Mouse (Mus musculus): ENCODE results near the gene Camkmt. TPM values are rescaled to one million over a fixed set of nuclear protein-coding genes. Genes with fewer than 3 reads are reported as not detected.

Camkmt gene
- polyA plus RNA-seq, 2 experiments: 4.2 to 11.0 TPM

DNA sequence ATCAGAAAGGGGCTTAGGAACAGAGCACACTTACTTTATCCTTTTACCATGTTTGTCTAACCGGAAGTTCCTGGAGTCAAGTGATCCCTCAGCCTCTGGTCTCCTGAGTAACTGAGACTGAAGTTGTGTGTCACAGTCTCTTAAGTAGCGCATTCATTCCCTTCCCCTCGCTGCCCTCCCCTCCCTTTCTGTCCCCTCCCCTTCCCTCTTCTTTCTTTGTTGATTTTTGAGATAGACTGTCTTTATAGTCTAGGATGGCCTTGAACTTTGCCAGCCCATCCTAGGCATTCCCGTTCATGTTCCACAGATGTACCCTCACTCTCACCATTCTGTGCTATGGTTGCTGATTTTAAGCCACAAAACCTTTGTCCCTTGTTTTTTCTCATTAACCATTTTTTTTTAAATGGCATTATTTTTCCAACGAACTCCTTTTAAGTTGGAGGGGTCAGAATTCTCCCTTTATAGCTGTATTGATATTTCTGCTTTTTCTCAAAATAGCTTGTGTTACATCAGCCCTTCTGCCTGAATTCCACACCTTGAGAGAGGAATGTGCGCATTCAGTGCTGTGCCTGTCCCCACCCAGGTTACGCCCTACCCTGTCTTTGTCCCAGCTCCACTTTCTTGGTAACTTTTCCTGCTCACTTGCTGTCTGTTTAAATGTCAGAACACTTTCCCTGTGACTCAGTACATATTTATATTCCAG lies 72.4 kb downstream of the Camkmt start:
- no peak for ATAC-seq (ENCODE audit: low FRiP score, low read depth)
- H3K4me3 ChIP-seq (replicated peaks; ENCODE audit: low read length): no peak overlapping the region

DNA sequence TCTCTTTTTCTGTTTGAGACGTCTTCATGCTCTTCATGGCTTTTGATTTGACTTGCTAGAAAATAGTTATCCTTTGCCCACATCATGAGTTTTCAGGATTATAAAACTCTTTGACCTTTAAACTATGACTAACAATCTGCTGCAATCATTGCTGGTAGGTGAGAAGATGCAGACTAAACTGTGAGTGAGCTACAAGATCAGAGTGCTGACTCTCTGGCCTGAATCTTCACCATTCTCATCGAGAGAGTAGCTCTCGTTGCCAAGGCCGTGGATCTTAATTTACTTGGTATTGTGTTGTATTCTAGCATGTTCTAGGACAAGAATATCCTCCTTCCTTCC lies 72.9 kb downstream of the Camkmt start:
- Histone ChIP-seq H3K4me3 (replicated peaks; ENCODE audit: low read length) (no peak overlapping the region), H3K27me3 (ENCODE audit: control insufficient read depth, insufficient read depth, low read length) (no peaks in the 10 kb centered on the region), H3K9me3 (ENCODE audit: control insufficient read depth, low read length) (no peaks in the 10 kb centered on the region), H3K36me3 (ENCODE audit: control insufficient read depth, insufficient read depth, low read length) (no peaks in the 10 kb centered on the region), H3K9ac (ENCODE audit: low read depth, low read length, severe bottlenecking) (no peak overlapping the region), H3K27ac (replicated peaks; ENCODE audit: low read depth, low read length) (no peak overlapping the region), H3K4me2 (replicated peaks; ENCODE audit: low read depth, low read length, severe bottlenecking) (no peak overlapping the region), H3K4me1 (ENCODE audit: control insufficient read depth, insufficient read depth, low read length) (no peaks in the 10 kb centered on the region)
- DNase-seq (ENCODE audit: low spot score) (no peak), ATAC-seq (ENCODE audit: low FRiP score, low read depth) (no peak)
- WGBS: 85% methylated on average over 4 of the region's 4 CpGs
- TF ChIP-seq POLR2A (IDR thresholded peaks at IDR 0.05; ENCODE audit: borderline replicate concordance, extremely low read depth, insufficient read depth, insufficient read length): no peak

More for the DNA sequence above, 72.4 kb downstream of the Camkmt start:
- H3K9me3 ChIP-seq (ENCODE audit: control insufficient read depth, low read length): no peaks in the 10 kb centered on the region
- no peak for TF ChIP-seq POLR2A (IDR thresholded peaks at IDR 0.05; ENCODE audit: borderline replicate concordance, extremely low read depth, insufficient read depth, insufficient read length)
- WGBS: 80% methylated on average over 7 of the region's 7 CpGs
- H3K4me2 ChIP-seq (replicated peaks; ENCODE audit: low read depth, low read length, severe bottlenecking): no peak overlapping the region
- H3K36me3 ChIP-seq (ENCODE audit: control insufficient read depth, insufficient read depth, low read length): no peaks in the 10 kb centered on the region
- no peak overlapping the region for H3K9ac ChIP-seq (ENCODE audit: low read depth, low read length, severe bottlenecking)
- no peak overlapping the region for H3K27ac ChIP-seq (replicated peaks; ENCODE audit: low read depth, low read length)
- H3K4me1 ChIP-seq (ENCODE audit: control insufficient read depth, insufficient read depth, low read length): no peaks in the 10 kb centered on the region
- no peak for DNase-seq (ENCODE audit: low spot score)
- H3K27me3 ChIP-seq (ENCODE audit: control insufficient read depth, insufficient read depth, low read length): no peaks in the 10 kb centered on the region

DNA sequence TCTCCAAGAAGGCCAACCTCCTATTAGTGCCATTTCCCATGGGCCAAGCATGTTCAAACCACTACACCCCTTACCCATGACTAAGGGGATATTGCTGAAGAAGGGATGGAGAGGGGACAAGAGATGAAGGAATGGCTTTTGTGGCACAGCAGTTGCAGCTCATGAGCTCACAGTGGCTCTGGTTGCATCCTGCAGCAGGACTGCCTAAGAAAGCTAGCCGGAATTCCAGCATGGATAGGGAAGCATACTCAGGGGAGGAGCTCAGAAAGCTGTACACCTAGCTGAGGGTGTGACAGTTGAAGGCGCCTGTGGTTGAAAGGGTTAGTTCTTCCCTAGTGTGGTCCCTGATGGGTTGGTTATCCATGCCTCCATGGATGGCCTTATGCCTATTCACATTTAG lies 78.4 kb downstream of the Camkmt start:
- Histone ChIP-seq H3K9me3 (ENCODE audit: control insufficient read depth, low read length) (no peaks in the 10 kb centered on the region), H3K4me3 (replicated peaks; ENCODE audit: low read length) (no peak overlapping the region), H3K27me3 (ENCODE audit: control insufficient read depth, insufficient read depth, low read length) (no peaks in the 10 kb centered on the region), H3K4me1 (ENCODE audit: control insufficient read depth, insufficient read depth, low read length) (no peaks in the 10 kb centered on the region), H3K4me2 (replicated peaks; ENCODE audit: low read depth, low read length, severe bottlenecking) (no peak overlapping the region), H3K36me3 (ENCODE audit: control insufficient read depth, insufficient read depth, low read length) (no peaks in the 10 kb centered on the region), H3K27ac (replicated peaks; ENCODE audit: low read depth, low read length) (no peak overlapping the region), H3K9ac (ENCODE audit: low read depth, low read length, severe bottlenecking) (no peak overlapping the region)
- ATAC-seq (ENCODE audit: low FRiP score, low read depth): no peak
- DNase-seq (ENCODE audit: low spot score): no peak
- no peak for TF ChIP-seq POLR2A (IDR thresholded peaks at IDR 0.05; ENCODE audit: borderline replicate concordance, extremely low read depth, insufficient read depth, insufficient read length)
- 87% methylated on average over 2 of the region's 2 CpGs for WGBS

DNA sequence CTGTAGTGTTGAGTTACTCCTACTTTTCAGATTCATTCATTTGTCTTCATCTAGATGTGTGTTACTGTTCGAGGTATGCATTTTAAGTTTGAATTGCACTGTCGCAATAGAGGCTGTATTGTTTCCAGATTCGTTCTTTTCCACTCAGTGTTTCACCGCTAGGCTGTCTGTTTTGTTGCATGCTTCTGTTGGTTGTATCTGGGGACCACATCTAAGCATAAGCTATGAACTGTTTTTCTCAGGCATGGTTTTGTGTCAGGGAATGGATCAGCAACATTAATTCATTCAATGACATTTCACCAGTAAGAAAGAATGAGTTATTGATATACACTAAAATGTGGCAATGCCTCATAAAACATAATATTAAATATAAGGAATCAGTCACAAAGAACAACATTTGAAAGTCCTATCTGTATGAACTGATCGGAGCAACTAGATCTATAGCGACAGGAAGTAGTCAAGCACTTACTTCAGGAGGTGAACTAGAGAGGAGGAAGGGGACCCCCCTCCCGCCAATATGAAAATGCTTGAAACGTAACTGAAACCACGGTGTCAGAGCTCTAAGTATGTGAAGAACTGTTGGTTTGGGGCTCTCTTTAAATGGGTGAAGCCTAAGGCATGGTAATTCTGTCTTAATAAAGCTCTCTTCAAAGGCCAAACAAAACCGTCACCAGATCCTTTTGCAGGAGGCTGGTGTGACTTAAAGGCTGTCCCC lies 80.3 kb downstream of the Camkmt start:
- Histone ChIP-seq H3K4me2 (replicated peaks; ENCODE audit: low read depth, low read length, severe bottlenecking) (no peak overlapping the region), H3K27ac (replicated peaks; ENCODE audit: low read depth, low read length) (no peak overlapping the region), H3K4me1 (ENCODE audit: control insufficient read depth, insufficient read depth, low read length) (no peaks in the 10 kb centered on the region), H3K36me3 (ENCODE audit: control insufficient read depth, insufficient read depth, low read length) (no peaks in the 10 kb centered on the region), H3K27me3 (ENCODE audit: control insufficient read depth, insufficient read depth, low read length) (no peaks in the 10 kb centered on the region), H3K9me3 (ENCODE audit: control insufficient read depth, low read length) (no peaks in the 10 kb centered on the region), H3K4me3 (replicated peaks; ENCODE audit: low read length) (no peak overlapping the region), H3K9ac (ENCODE audit: low read depth, low read length, severe bottlenecking) (no peak overlapping the region)
- WGBS: 71% methylated on average over 10 of the region's 10 CpGs
- no peak for ATAC-seq (ENCODE audit: low FRiP score, low read depth)
- no peak for DNase-seq (ENCODE audit: low spot score)
- no peak for TF ChIP-seq POLR2A (IDR thresholded peaks at IDR 0.05; ENCODE audit: borderline replicate concordance, extremely low read depth, insufficient read depth, insufficient read length)

DNA sequence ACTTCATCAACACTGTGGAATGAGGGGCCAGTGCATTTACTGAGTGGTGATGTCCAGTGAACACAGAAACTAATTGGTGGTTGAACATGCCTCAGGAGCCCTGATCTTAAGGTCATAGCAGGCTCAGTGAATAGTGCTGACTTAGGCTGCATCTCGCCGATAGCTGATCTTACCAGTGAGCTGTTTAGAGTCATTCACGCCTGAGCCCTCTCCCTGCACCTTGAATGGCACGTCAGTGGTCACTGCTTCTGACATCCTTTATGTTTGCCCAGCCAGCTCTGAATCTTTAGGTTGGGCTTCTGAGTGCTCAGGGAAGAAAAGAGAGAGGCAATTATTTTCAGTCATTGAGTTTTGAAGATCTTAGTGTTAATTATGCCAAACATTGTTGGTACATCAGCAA lies 81.6 kb downstream of the Camkmt start:
- no peak for DNase-seq (ENCODE audit: low spot score)
- no peaks in the 10 kb centered on the region for H3K36me3 ChIP-seq (ENCODE audit: control insufficient read depth, insufficient read depth, low read length)
- no peak for TF ChIP-seq POLR2A (IDR thresholded peaks at IDR 0.05; ENCODE audit: borderline replicate concordance, extremely low read depth, insufficient read depth, insufficient read length)
- H3K27ac ChIP-seq (replicated peaks; ENCODE audit: low read depth, low read length): no peak overlapping the region
- H3K9ac ChIP-seq (ENCODE audit: low read depth, low read length, severe bottlenecking): no peak overlapping the region
- no peak overlapping the region for H3K4me2 ChIP-seq (replicated peaks; ENCODE audit: low read depth, low read length, severe bottlenecking)
- WGBS: 38% methylated on average over 4 of the region's 4 CpGs
- no peak overlapping the region for H3K4me3 ChIP-seq (replicated peaks; ENCODE audit: low read length)
- ATAC-seq (ENCODE audit: low FRiP score, low read depth): no peak
- no peaks in the 10 kb centered on the region for H3K9me3 ChIP-seq (ENCODE audit: control insufficient read depth, low read length)
- no peaks in the 10 kb centered on the region for H3K27me3 ChIP-seq (ENCODE audit: control insufficient read depth, insufficient read depth, low read length)
- no peaks in the 10 kb centered on the region for H3K4me1 ChIP-seq (ENCODE audit: control insufficient read depth, insufficient read depth, low read length)
